In genomic region chr7:128279750-128280149, GRCm38 (mm10) we compare ENCODE assay signal across 32 mouse cellular contexts. TPM values are rescaled to one million over a fixed set of nuclear protein-coding genes. Genes with fewer than 3 reads are reported as not detected.
A peak's percentile ranks its signal among the peaks of the same experiment; 100 is the strongest.
DNase-seq lines count a peak whose midpoint lies in the region; ATAC-seq and TF ChIP-seq lines count a peak whose summit lies in the region.
"Had no signal": no experiment of that assay in that cellular context is flagged by ENCODE, and none has a peak within 500 bp of the region (broad histone marks: within the 10 kb centered on the region; RNA-seq: fewer than 3 reads in every experiment).

No protein-coding gene starts in this region.

- H3K36me3 ChIP-seq in intestine, embryonic 15.5 days = peaks cover 25% of the 10 kb centered on the region
- H3K36me3 ChIP-seq in intestine, postnatal 0 days (ENCODE audit: control insufficient read depth, insufficient read depth) = peaks cover 55% of the 10 kb centered on the region
- peaks cover 58% of the 10 kb centered on the region for H3K36me3 ChIP-seq in liver, embryonic 16.5 days (ENCODE audit: control insufficient read depth, insufficient read depth)
- peaks cover 20% of the 10 kb centered on the region; the same call in 1 of the 2 replicates for H3K36me3 ChIP-seq in stomach, postnatal 0 days (ENCODE audit: control insufficient read depth, insufficient read depth, low read length)

- H3K4me3 ChIP-seq in intestine, embryonic 15.5 days (replicated peaks) = no peak overlapping the region
- no peak overlapping the region for H3K4me3 ChIP-seq in intestine, postnatal 0 days (ENCODE audit: low read depth, low read length)
- no peak overlapping the region for H3K4me3 ChIP-seq in liver, embryonic 16.5 days (ENCODE audit: low read depth, low read length)
- no peak overlapping the region for H3K4me3 ChIP-seq in stomach, postnatal 0 days (ENCODE audit: low read depth, low read length)
- no peak overlapping the region for H3K4me3 ChIP-seq in left cerebral cortex, adult 2 months
- H3K4me3 ChIP-seq: embryonic facial prominence, embryonic 10.5 days; embryonic facial prominence, embryonic 13.5 days; erythroblast, embryonic 14.5 days; gastrocnemius, adult 2 months; hindbrain, embryonic 12.5 days; hindbrain, embryonic 15.5 days had no signal

- H3K9me3 ChIP-seq in intestine, embryonic 15.5 days = no peaks in the 10 kb centered on the region
- H3K9me3 ChIP-seq in intestine, postnatal 0 days (ENCODE audit: control insufficient read depth) = no peaks in the 10 kb centered on the region
- H3K9me3 ChIP-seq in liver, embryonic 16.5 days (replicated peaks; ENCODE audit: control insufficient read depth, low read length) = no peaks in the 10 kb centered on the region
- H3K9me3 ChIP-seq in stomach, postnatal 0 days (ENCODE audit: control insufficient read depth, low read length) = no peaks in the 10 kb centered on the region
- H3K9me3 ChIP-seq: embryonic facial prominence, embryonic 10.5 days; embryonic facial prominence, embryonic 13.5 days; hindbrain, embryonic 12.5 days; hindbrain, embryonic 15.5 days had no signal

- H3K27me3 ChIP-seq in intestine, embryonic 15.5 days (replicated peaks) = no peaks in the 10 kb centered on the region
- H3K27me3 ChIP-seq in intestine, postnatal 0 days (replicated peaks; ENCODE audit: control insufficient read depth, insufficient read depth, low read length) = no peaks in the 10 kb centered on the region
- no peaks in the 10 kb centered on the region for H3K27me3 ChIP-seq in liver, embryonic 16.5 days (ENCODE audit: control insufficient read depth, insufficient read depth, low read depth, low read length)
- H3K27me3 ChIP-seq in stomach, postnatal 0 days (ENCODE audit: control insufficient read depth, insufficient read depth, low read length) = no peaks in the 10 kb centered on the region
- H3K27me3 ChIP-seq: embryonic facial prominence, embryonic 13.5 days; hindbrain, embryonic 15.5 days had no signal

- DNase-seq in liver = no peak
- DNase-seq in stomach, postnatal 0 days (ENCODE audit: low spot score) = no peak
- DNase-seq in left cerebral cortex, adult 2 months (ENCODE audit: extremely low spot score in 1 of 2, low spot score in 2 of 2) = no peak
- DNase-seq: adrenal gland, postnatal 14 days; cerebellum, adult 11 months; cerebellum, adult 8-10 months; cerebellum, postnatal 10 days; cerebellum, postnatal 36 days; embryo, embryonic 11 days; forebrain, postnatal 0 days; gastrocnemius, adult 2 months; gastrocnemius, postnatal 14 days; heart, adult 11 months had no signal

- ATAC-seq in intestine, embryonic 15.5 days = peak; percentile 60; the same call in 1 of the 2 replicates
- ATAC-seq in intestine, postnatal 0 days = no peak
- ATAC-seq in liver, embryonic 16.5 days (ENCODE audit: low read depth) = no peak
- ATAC-seq in stomach, postnatal 0 days (ENCODE audit: low FRiP score, low TSS enrichment) = no peak; the same call in 1 of the 2 replicates
- ATAC-seq: CD4-positive, CD25-positive, alpha-beta regulatory T cell, adult 4 months; forebrain, embryonic 14.5 days; forebrain, postnatal 0 days had no signal

- H3K9ac ChIP-seq in intestine, embryonic 15.5 days = no peak overlapping the region
- H3K9ac ChIP-seq in intestine, postnatal 0 days (ENCODE audit: low read depth, low read length) = no peak overlapping the region
- no peak overlapping the region for H3K9ac ChIP-seq in liver, embryonic 16.5 days (ENCODE audit: low read depth, low read length)
- no peak overlapping the region for H3K9ac ChIP-seq in stomach, postnatal 0 days (ENCODE audit: low read length)
- H3K9ac ChIP-seq: embryonic facial prominence, embryonic 13.5 days; forebrain, postnatal 0 days; hindbrain, embryonic 12.5 days; hindbrain, embryonic 15.5 days had no signal

- no peak for TF ChIP-seq CTCF in intestine, postnatal 0 days (IDR thresholded peaks at IDR 0.05; ENCODE audit: low read depth)
- TF ChIP-seq CTCF in stomach, postnatal 0 days (IDR thresholded peaks at IDR 0.05; ENCODE audit: low read depth) = no peak
- TF ChIP-seq CTCF in left cerebral cortex, adult 2 months (IDR thresholded peaks at IDR 0.05) = no peak

- intact Hi-C loops in left cerebral cortex, adult 2 months (cut with DNase I) = no loop called here

- H3K4me1 ChIP-seq in intestine, embryonic 15.5 days (replicated peaks) = peaks cover 9% of the 10 kb centered on the region; the same call in 1 of the 2 replicates
- no peaks in the 10 kb centered on the region for H3K4me1 ChIP-seq in intestine, postnatal 0 days (replicated peaks; ENCODE audit: control insufficient read depth, insufficient read depth, low read length)
- H3K4me1 ChIP-seq in liver, embryonic 16.5 days (ENCODE audit: control insufficient read depth, low read depth, low read length) = peaks cover 15% of the 10 kb centered on the region
- no peaks in the 10 kb centered on the region for H3K4me1 ChIP-seq in stomach, postnatal 0 days (replicated peaks; ENCODE audit: control insufficient read depth, insufficient read depth)
- H3K4me1 ChIP-seq: embryonic facial prominence, embryonic 13.5 days had no signal

- WGBS in intestine, embryonic 15.5 days = 88% methylated on average over 4 of the region's 4 CpGs
- 94% methylated on average over 4 of the region's 4 CpGs for WGBS in intestine, postnatal 0 days
- 95% methylated on average over 4 of the region's 4 CpGs for WGBS in liver, embryonic 16.5 days (ENCODE audit: insufficient replicate concordance)
- WGBS in stomach, postnatal 0 days = 75% methylated on average over 4 of the region's 4 CpGs

- no peak overlapping the region for H3K4me2 ChIP-seq in intestine, embryonic 15.5 days (replicated peaks)
- no peak overlapping the region for H3K4me2 ChIP-seq in intestine, postnatal 0 days (replicated peaks; ENCODE audit: low read depth)
- H3K4me2 ChIP-seq in liver, embryonic 16.5 days (ENCODE audit: low read depth, low read length) = no peak overlapping the region
- no peak overlapping the region for H3K4me2 ChIP-seq in stomach, postnatal 0 days (replicated peaks; ENCODE audit: low read depth)
- H3K4me2 ChIP-seq: embryonic facial prominence, embryonic 13.5 days; heart, embryonic 11.5 days; hindbrain, embryonic 12.5 days; hindbrain, embryonic 15.5 days had no signal

- TF ChIP-seq EP300 in stomach, postnatal 0 days (optimal IDR thresholded peaks at IDR 0.05) = no peak

- H3K27ac ChIP-seq in intestine, embryonic 15.5 days = no peak overlapping the region
- H3K27ac ChIP-seq in intestine, postnatal 0 days (ENCODE audit: low read depth, low read length) = no peak overlapping the region
- peak overlapping the region; percentile 12 for H3K27ac ChIP-seq in liver, embryonic 16.5 days (ENCODE audit: low read length)
- 0 out of 2 replicates have a peak overlapping the region, but pooled peaks have one; percentile 25 for H3K27ac ChIP-seq in stomach, postnatal 0 days (replicated peaks)
- no peak overlapping the region for H3K27ac ChIP-seq in left cerebral cortex, adult 2 months
- H3K27ac ChIP-seq: embryonic facial prominence, embryonic 10.5 days; embryonic facial prominence, embryonic 13.5 days; gastrocnemius, adult 2 months; hindbrain, embryonic 12.5 days; hindbrain, embryonic 15.5 days had no signal

RNA-seq across cellular contexts. Expression of gene Slc5a2, which starts 14.3 kb away (rescaled TPM):
- polyA plus RNA-seq in intestine, embryonic 15.5 days (2015; fragmentation: Nextera tagmentation; extraction: Ambion mirVana) = 0.20 and 0.24 TPM in 2 replicates
- not detected in 2 replicates for polyA plus RNA-seq in intestine, postnatal 0 days (2015; fragmentation: Nextera tagmentation; extraction: Ambion mirVana)
- polyA plus RNA-seq in liver, embryonic 16.5 days (2015; fragmentation: Nextera tagmentation; extraction: Ambion mirVana) = 1.4 and 1.7 TPM in 2 replicates
- 0.63 and 1.0 TPM in 2 replicates for polyA plus RNA-seq in stomach, postnatal 0 days (2015; fragmentation: Nextera tagmentation; extraction: Ambion mirVana)
- not detected for total RNA-seq in left cerebral cortex, adult 2 months (2021)
- total RNA-seq: adrenal gland, postnatal 14 days; forebrain, postnatal 0 days; gastrocnemius, adult 2 months; gastrocnemius, postnatal 14 days; gastrocnemius, postnatal 4 days; heart, adult 8-10 months; heart, postnatal 25 days; hematopoietic stem cell, adult 5-6 weeks had no signal
- polyA plus RNA-seq: adrenal gland, adult 2 months; C2C12; cortical plate, adult 2 months; forebrain, embryonic 14.5 days; hindbrain, embryonic 12.5 days; hindbrain, embryonic 15.5 days had no signal

RNA-seq across cellular contexts. Expression of gene BC017158, which starts 18.2 kb away (rescaled TPM):
- 43.0 and 51.0 TPM in 2 replicates for polyA plus RNA-seq in intestine, embryonic 15.5 days (2015; fragmentation: Nextera tagmentation; extraction: Ambion mirVana)
- polyA plus RNA-seq in intestine, postnatal 0 days (2015; fragmentation: Nextera tagmentation; extraction: Ambion mirVana) = 32.6 and 34.7 TPM in 2 replicates
- polyA plus RNA-seq in liver, embryonic 16.5 days (2015; fragmentation: Nextera tagmentation; extraction: Ambion mirVana) = 20.5 and 23.3 TPM in 2 replicates
- polyA plus RNA-seq in stomach, postnatal 0 days (2015; fragmentation: Nextera tagmentation; extraction: Ambion mirVana) = 17.0 and 19.4 TPM in 2 replicates
- 10 to 100 TPM; 27.5 to 27.7 TPM for total RNA-seq in left cerebral cortex, adult 2 months (2021)

RNA-seq across cellular contexts. Expression of gene Tgfb1i1, which starts 33.1 kb away (rescaled TPM):
- 160 and 163 TPM in 2 replicates for polyA plus RNA-seq in intestine, embryonic 15.5 days (2015; fragmentation: Nextera tagmentation; extraction: Ambion mirVana)
- 111 and 113 TPM in 2 replicates for polyA plus RNA-seq in intestine, postnatal 0 days (2015; fragmentation: Nextera tagmentation; extraction: Ambion mirVana)
- 9.6 and 11.9 TPM in 2 replicates for polyA plus RNA-seq in liver, embryonic 16.5 days (2015; fragmentation: Nextera tagmentation; extraction: Ambion mirVana)
- polyA plus RNA-seq in stomach, postnatal 0 days (2015; fragmentation: Nextera tagmentation; extraction: Ambion mirVana) = 167 and 178 TPM in 2 replicates
- total RNA-seq in left cerebral cortex, adult 2 months (2021) = 10 to 100 TPM; 18.9 to 22.2 TPM
- total RNA-seq: MEL had no signal

RNA-seq across cellular contexts. Expression of gene 9130023H24Rik, which starts 41.9 kb away (rescaled TPM):
- polyA plus RNA-seq in intestine, embryonic 15.5 days (2015; fragmentation: Nextera tagmentation; extraction: Ambion mirVana) = 5.7 and 6.1 TPM in 2 replicates
- 3.6 and 4.2 TPM in 2 replicates for polyA plus RNA-seq in intestine, postnatal 0 days (2015; fragmentation: Nextera tagmentation; extraction: Ambion mirVana)
- 2.4 and 2.6 TPM in 2 replicates for polyA plus RNA-seq in liver, embryonic 16.5 days (2015; fragmentation: Nextera tagmentation; extraction: Ambion mirVana)
- polyA plus RNA-seq in stomach, postnatal 0 days (2015; fragmentation: Nextera tagmentation; extraction: Ambion mirVana) = 4.6 and 5.0 TPM in 2 replicates
- total RNA-seq in left cerebral cortex, adult 2 months (2021) = 1 to 10 TPM; 3.3 to 4.2 TPM

RNA-seq across cellular contexts. Expression of gene Armc5, which starts 42.6 kb away (rescaled TPM):
- polyA plus RNA-seq in intestine, embryonic 15.5 days (2015; fragmentation: Nextera tagmentation; extraction: Ambion mirVana) = 17.4 and 17.6 TPM in 2 replicates
- polyA plus RNA-seq in intestine, postnatal 0 days (2015; fragmentation: Nextera tagmentation; extraction: Ambion mirVana) = 12.1 and 14.0 TPM in 2 replicates
- polyA plus RNA-seq in liver, embryonic 16.5 days (2015; fragmentation: Nextera tagmentation; extraction: Ambion mirVana) = 5.7 and 6.5 TPM in 2 replicates
- polyA plus RNA-seq in stomach, postnatal 0 days (2015; fragmentation: Nextera tagmentation; extraction: Ambion mirVana) = 10.7 and 12.4 TPM in 2 replicates
- total RNA-seq in left cerebral cortex, adult 2 months (2021) = 10 to 100 TPM; 12.3 to 13.6 TPM

Comparison
In these comparisons a context has a peak if more than half of its experiments do, and no peak if none do; other contexts are left out.
1. H3K27ac ChIP-seq: peak in liver, embryonic 16.5 days (single experiment) and stomach, postnatal 0 days (single experiment); none in intestine, embryonic 15.5 days (single experiment), intestine, postnatal 0 days (single experiment) and left cerebral cortex, adult 2 months (single experiment).